Mouse (Mus musculus) stomach, embryonic 15.5 days (tissue): Measurements from ENCODE around the gene Tnks1bp1. TPM values are rescaled to one million over a fixed set of nuclear protein-coding genes. Genes with fewer than 3 reads are reported as not detected.
A peak's percentile ranks its signal among the peaks of the same experiment; 100 is the strongest.

Experiments
- ATAC-seq: fragments of 200-750 bp; cut with Nextera tagmentation; 2 replicates; pipeline ENCODE4 v1.8.0; 2017; ENCODE audit warnings: low read depth, moderate number of reproducible peaks, moderate TSS enrichment; ENCODE audit not compliant: insufficient read depth, low FRiP score
- H3K27ac ChIP-seq: fragments of 300-500 bp; sonication (generic); 2 replicates; pipeline ENCODE4 v1.5.1; 2015; ENCODE audit warnings: mild to moderate bottlenecking, inconsistent platforms
- H3K27me3 ChIP-seq: fragments of 300-500 bp; sonication (generic); replicated peaks from 2 replicates; pipeline ENCODE4 v1.6.1; 2015; ENCODE audit warnings: inconsistent platforms
- H3K36me3 ChIP-seq: fragments of 300-500 bp; sonication (generic); 2 replicates; pipeline ENCODE4 v1.6.1; 2015; ENCODE audit warnings: inconsistent platforms
- H3K4me1 ChIP-seq: fragments of 300-500 bp; sonication (generic); 2 replicates; pipeline ENCODE4 v1.6.1; 2015; ENCODE audit warnings: inconsistent platforms
- H3K4me2 ChIP-seq: fragments of 300-500 bp; sonication (generic); 2 replicates; pipeline ENCODE4 v1.6.1; 2015; ENCODE audit warnings: mild to moderate bottlenecking, inconsistent platforms
- H3K4me3 ChIP-seq: fragments of 300-500 bp; sonication (generic); replicated peaks from 2 replicates; pipeline ENCODE4 v1.5.1; 2015; ENCODE audit warnings: inconsistent platforms
- H3K9ac ChIP-seq: fragments of 300-500 bp; sonication (generic); 2 replicates; pipeline ENCODE4 v1.6.1; 2015; ENCODE audit warnings: inconsistent platforms
- H3K9me3 ChIP-seq: fragments of 300-500 bp; sonication (generic); 2 replicates; pipeline ENCODE4 v1.6.1; 2016; ENCODE audit warnings: inconsistent platforms
- WGBS: fragments of 180-500 bp; shearing (Covaris S2); methylation state at CpG from one replicate; pipeline ENCODE4 v1.1.7; 2015; 5-methylcytosine and 5-hydroxymethylcytosine counted together
- polyA plus RNA-seq: library from polyadenylated mRNA; unstranded; fragments of >200 nt; fragmentation: Nextera tagmentation; extraction: Ambion mirVana; gene quantifications from 2 replicates; pipeline ENCODE4 v1.2.1, GENCODE M21; 2015

The Tnks1bp1 gene
- polyA plus RNA-seq, 1 experiment from 2014 or later = 38.6 TPM

DNA sequence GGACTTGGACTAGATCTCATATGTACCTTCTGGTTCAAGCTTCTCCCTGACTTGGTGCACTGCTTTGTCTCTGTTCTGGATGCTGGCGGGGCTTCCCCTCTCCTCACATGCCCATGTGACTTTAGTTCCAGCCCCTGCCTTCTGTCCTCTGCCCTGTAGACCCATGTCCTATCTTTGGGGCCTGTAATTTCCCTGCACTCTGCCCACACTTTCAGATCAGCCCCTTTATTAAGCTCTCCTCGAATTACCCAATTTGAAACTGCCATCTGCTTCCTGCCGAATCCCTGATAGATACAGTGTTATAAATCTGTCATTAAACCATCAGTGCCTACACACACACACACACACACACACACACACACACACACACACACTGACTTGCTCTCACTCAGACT lies 33.2 kb upstream of the Tnks1bp1 start:
- Histone ChIP-seq H3K36me3 (no peaks in the 10 kb centered on the region), H3K4me1 (0 out of 2 replicates have a peak, but pooled peaks cover 6% of the 10 kb centered on the region), H3K27ac (no peak overlapping the region), H3K4me2 (no peak overlapping the region), H3K4me3 (no peak overlapping the region), H3K9ac (no peak overlapping the region), H3K27me3 (no peaks in the 10 kb centered on the region), H3K9me3 (no peaks in the 10 kb centered on the region)
- WGBS = 49% methylated on average over 3 of the region's 3 CpGs
- ATAC-seq = no peak

DNA sequence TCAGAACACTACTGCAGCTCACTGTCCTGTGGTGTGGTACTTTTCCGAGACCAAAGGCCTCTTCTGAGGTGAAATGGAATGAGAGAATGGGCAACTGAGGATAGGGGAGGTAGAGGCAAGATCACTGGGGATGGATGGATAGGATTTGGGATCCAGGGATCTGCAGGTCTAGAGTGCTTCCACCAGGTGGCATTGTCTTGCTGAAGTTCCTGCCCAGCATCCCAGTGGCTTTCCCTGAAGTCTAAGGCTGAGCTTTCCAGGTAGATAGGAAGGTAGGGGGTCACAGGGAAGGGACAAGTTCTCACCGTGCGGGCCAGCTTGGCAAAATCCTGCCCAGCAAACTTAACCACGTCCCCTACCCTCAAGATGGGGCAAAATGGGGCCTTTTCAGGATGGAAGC lies 25.8 kb upstream of the Tnks1bp1 start:
- Histone ChIP-seq H3K4me2 (no peak overlapping the region), H3K4me1 (no peaks in the 10 kb centered on the region), H3K9me3 (no peaks in the 10 kb centered on the region), H3K4me3 (no peak overlapping the region), H3K36me3 (no peaks in the 10 kb centered on the region), H3K9ac (no peak overlapping the region), H3K27ac (no peak overlapping the region), H3K27me3 (no peaks in the 10 kb centered on the region)
- WGBS = 15% methylated on average over 4 of the region's 4 CpGs
- ATAC-seq = no peak

- Histone ChIP-seq H3K36me3 (no peaks in the 10 kb centered on the region), H3K9me3 (no peaks in the 10 kb centered on the region), H3K27ac (no peak overlapping the region), H3K4me3 (no peak overlapping the region), H3K9ac (no peak overlapping the region), H3K4me1 (no peaks in the 10 kb centered on the region), H3K27me3 (no peaks in the 10 kb centered on the region), H3K4me2 (no peak overlapping the region)
- 79% methylated on average over 3 of the region's 3 CpGs for WGBS
- ATAC-seq = no peak
Observed at GRCm38 (mm10) chr2:85026178-85026577, 21.6 kb upstream of the Tnks1bp1 start.

DNA sequence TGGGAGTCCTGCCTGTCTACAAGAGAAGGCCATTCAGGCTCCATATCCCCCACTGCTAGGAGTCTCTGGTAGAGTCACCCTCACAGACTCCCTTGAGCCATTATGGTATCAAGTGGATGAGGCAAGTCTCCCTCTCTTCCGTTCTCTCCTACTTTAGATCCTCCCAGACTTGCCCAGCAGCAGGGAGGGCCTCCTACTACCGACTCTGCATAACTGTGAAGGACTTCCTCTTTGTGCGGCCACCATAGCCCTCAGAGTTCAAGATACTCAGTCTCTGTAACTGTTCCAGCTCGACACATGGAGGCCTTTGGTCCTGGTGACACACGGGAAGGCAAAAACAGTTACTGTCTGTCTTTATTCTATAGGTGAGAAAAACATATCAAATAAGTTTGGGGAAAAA lies 20.5 kb upstream of the Tnks1bp1 start:
- Histone ChIP-seq H3K9ac (no peak overlapping the region), H3K9me3 (no peaks in the 10 kb centered on the region), H3K4me2 (no peak overlapping the region), H3K4me1 (no peaks in the 10 kb centered on the region), H3K27me3 (no peaks in the 10 kb centered on the region), H3K36me3 (no peaks in the 10 kb centered on the region), H3K4me3 (no peak overlapping the region), H3K27ac (no peak overlapping the region)
- 69% methylated on average over 5 of the region's 5 CpGs for WGBS
- no peak for ATAC-seq

GRCm38 (mm10) chr2:85029897-85030296 lies 17.9 kb upstream of the Tnks1bp1 start:
- Histone ChIP-seq H3K4me2 (no peak overlapping the region), H3K27ac (no peak overlapping the region), H3K36me3 (no peaks in the 10 kb centered on the region), H3K4me3 (no peak overlapping the region), H3K9me3 (no peaks in the 10 kb centered on the region), H3K4me1 (no peaks in the 10 kb centered on the region), H3K9ac (no peak overlapping the region), H3K27me3 (no peaks in the 10 kb centered on the region)
- WGBS = 20% methylated on average over 6 of the region's 6 CpGs
- no peak for ATAC-seq

- Histone ChIP-seq H3K36me3 (no peaks in the 10 kb centered on the region), H3K27me3 (no peaks in the 10 kb centered on the region), H3K27ac (no peak overlapping the region), H3K4me1 (no peaks in the 10 kb centered on the region), H3K4me3 (no peak overlapping the region), H3K9ac (no peak overlapping the region), H3K9me3 (no peaks in the 10 kb centered on the region), H3K4me2 (no peak overlapping the region)
- ATAC-seq = no peak
- 52% methylated on average over 6 of the region's 6 CpGs for WGBS
Observed at GRCm38 (mm10) chr2:85030989-85031388, 16.8 kb upstream of the Tnks1bp1 start.

DNA sequence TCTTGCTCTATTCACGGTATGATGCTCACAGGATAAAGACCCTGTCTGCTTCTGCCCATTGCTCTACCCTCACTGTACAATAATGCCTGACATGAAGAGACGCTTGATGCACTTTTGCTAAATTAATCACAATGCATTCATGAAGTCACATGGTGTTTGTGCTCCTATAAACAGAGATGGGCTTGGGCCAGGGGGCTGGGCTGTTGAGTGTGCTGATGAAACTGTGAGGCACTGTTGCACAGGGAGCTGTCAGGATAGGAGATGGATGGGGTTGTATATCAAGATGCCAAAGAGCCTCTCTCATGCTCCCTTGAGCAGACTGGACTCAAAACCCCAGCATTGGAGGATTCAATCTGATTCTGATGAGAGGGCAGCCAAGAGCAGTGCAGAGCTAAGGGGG lies 14.7 kb upstream of the Tnks1bp1 start:
- H3K9ac ChIP-seq = no peak overlapping the region
- no peak overlapping the region for H3K4me3 ChIP-seq
- peaks cover 6% of the 10 kb centered on the region; the same call in 1 of the 2 replicates for H3K4me1 ChIP-seq
- ATAC-seq = no peak
- H3K36me3 ChIP-seq = no peaks in the 10 kb centered on the region
- H3K4me2 ChIP-seq = no peak overlapping the region
- H3K27me3 ChIP-seq = no peaks in the 10 kb centered on the region
- WGBS = 64% methylated on average over 2 of the region's 2 CpGs
- no peak overlapping the region for H3K27ac ChIP-seq
- no peaks in the 10 kb centered on the region for H3K9me3 ChIP-seq

GRCm38 (mm10) chr2:85034169-85034568 lies 13.7 kb upstream of the Tnks1bp1 start:
- Histone ChIP-seq H3K4me3 (no peak overlapping the region), H3K9me3 (no peaks in the 10 kb centered on the region), H3K9ac (no peak overlapping the region), H3K4me2 (no peak overlapping the region), H3K27ac (no peak overlapping the region), H3K36me3 (no peaks in the 10 kb centered on the region), H3K27me3 (no peaks in the 10 kb centered on the region), H3K4me1 (peaks cover 9% of the 10 kb centered on the region; the same call in 1 of the 2 replicates)
- no peak for ATAC-seq
- WGBS = 68% methylated on average over 7 of the region's 7 CpGs

DNA sequence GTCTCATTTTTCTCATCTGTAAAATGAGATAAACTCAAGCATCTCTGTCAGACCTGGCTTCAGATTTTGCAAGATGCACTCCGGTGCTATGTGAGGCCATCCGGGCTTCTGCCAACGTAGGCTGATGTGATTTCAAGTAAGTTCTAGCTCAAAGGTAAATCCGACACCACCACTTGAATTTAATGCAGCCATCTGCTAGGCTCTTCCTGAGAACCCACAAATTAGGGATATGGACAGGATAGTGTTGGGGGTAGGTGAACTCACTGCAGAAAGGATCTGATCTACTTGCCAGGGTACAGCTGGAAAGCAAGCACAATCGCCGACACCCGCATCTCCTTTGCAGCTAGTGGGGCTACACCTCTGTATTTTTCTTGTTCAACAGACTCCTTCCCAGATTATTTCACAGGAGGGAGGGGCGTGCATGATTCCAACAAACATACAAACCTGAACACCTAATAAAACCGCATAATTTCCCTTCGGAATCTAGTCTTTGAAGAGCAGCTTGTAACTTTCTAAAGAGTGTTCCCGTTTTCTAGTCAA lies 11.2 kb upstream of the Tnks1bp1 start:
- peak; percentile 29; the same call in 1 of the 2 replicates for ATAC-seq
- 7% methylated on average over 11 of the region's 11 CpGs for WGBS

GRCm38 (mm10) chr2:85037047-85038026 lies 10.5 kb upstream of the Tnks1bp1 start, which contains the start of the genes Ssrp1 and P2rx3:
Gene Ssrp1, plus strand, starts transcription at chr2:85037234.
Gene P2rx3, minus strand, starts transcription at chr2:85037462.
- Histone ChIP-seq H3K27me3 (no peaks in the 10 kb centered on the region), H3K4me3 (peak within 1 kb of the TSS; percentile 84), H3K9me3 (no peaks in the 10 kb centered on the region), H3K4me2 (peak within 1 kb of the TSS; percentile 78), H3K36me3 (peaks cover 31% of the 10 kb centered on the region), H3K27ac (peak within 1 kb of the TSS; percentile 81), H3K9ac (peak within 1 kb of the TSS; percentile 97), H3K4me1 (peaks cover 13% of the 10 kb centered on the region; the same call in 1 of the 2 replicates)
- under 1% methylated on average over 66 of the region's 66 CpGs for WGBS
- peak; percentile 93 for ATAC-seq

More for the DNA sequence above, 11.2 kb upstream of the Tnks1bp1 start:
- Histone ChIP-seq H3K36me3 (peaks cover 24% of the 10 kb centered on the region), H3K4me2 (peak overlapping the region; percentile 78), H3K9ac (peak overlapping the region; percentile 97; the same call in 1 of the 2 replicates), H3K9me3 (no peaks in the 10 kb centered on the region), H3K27me3 (no peaks in the 10 kb centered on the region), H3K4me1 (peaks cover 13% of the 10 kb centered on the region; the same call in 1 of the 2 replicates), H3K4me3 (peak overlapping the region; percentile 84), H3K27ac (peak overlapping the region; percentile 81; the same call in 1 of the 2 replicates)

GRCm38 (mm10) chr2:85038336-85038735 lies 9.5 kb upstream of the Tnks1bp1 start:
- no peak for ATAC-seq
- 74% methylated on average over 13 of the region's 13 CpGs for WGBS
- Histone ChIP-seq H3K27me3 (no peaks in the 10 kb centered on the region), H3K4me1 (peaks cover 13% of the 10 kb centered on the region; the same call in 1 of the 2 replicates), H3K4me2 (peak overlapping the region; percentile 78), H3K27ac (no peak overlapping the region), H3K4me3 (peak overlapping the region; percentile 84), H3K36me3 (peaks cover 41% of the 10 kb centered on the region), H3K9ac (peak overlapping the region; percentile 97; the same call in 1 of the 2 replicates), H3K9me3 (no peaks in the 10 kb centered on the region)

- Histone ChIP-seq H3K4me2 (no peak overlapping the region), H3K36me3 (peaks cover 71% of the 10 kb centered on the region), H3K9ac (no peak overlapping the region), H3K4me3 (no peak overlapping the region), H3K4me1 (peaks cover 14% of the 10 kb centered on the region), H3K9me3 (no peaks in the 10 kb centered on the region), H3K27me3 (no peaks in the 10 kb centered on the region), H3K27ac (no peak overlapping the region)
- no peak for ATAC-seq
- WGBS = 92% methylated on average over 7 of the region's 7 CpGs
Observed at GRCm38 (mm10) chr2:85043623-85044022, 4.2 kb upstream of the Tnks1bp1 start.
